Comparison of ENCODE assay signal across 17 mouse cellular contexts in genomic region chr16:52076652-52077051, GRCm38 (mm10). TPM values are rescaled to one million over a fixed set of nuclear protein-coding genes. Genes with fewer than 3 reads are reported as not detected.
DNase-seq lines count a peak whose midpoint lies in the region; ATAC-seq and TF ChIP-seq lines count a peak whose summit lies in the region.
"Had no signal": no experiment of that assay in that cellular context is flagged by ENCODE, and none has a peak within 500 bp of the region (broad histone marks: within the 10 kb centered on the region; RNA-seq: fewer than 3 reads in every experiment).

No protein-coding gene starts in this region.

- no peak overlapping the region for H3K4me3 ChIP-seq in midbrain, embryonic 15.5 days
- H3K4me3 ChIP-seq in midbrain, embryonic 11.5 days (ENCODE audit: low read depth, low read length) = no peak overlapping the region
- no peak overlapping the region for H3K4me3 ChIP-seq in cerebellum, adult 2 months (replicated peaks; ENCODE audit: insufficient read depth, low read depth, low read length)
- no peak overlapping the region for H3K4me3 ChIP-seq in forebrain, embryonic 15.5 days
- H3K4me3 ChIP-seq: embryonic facial prominence, embryonic 12.5 days; megakaryocyte, embryonic 14.5 days; myocyte had no signal

- WGBS in midbrain, embryonic 15.5 days = 68% methylated on average over 7 of the region's 7 CpGs
- 90% methylated on average over 7 of the region's 7 CpGs for WGBS in midbrain, embryonic 11.5 days
- 11% methylated on average over 7 of the region's 7 CpGs for WGBS in cerebellum, adult 2 months
- 35% methylated on average over 7 of the region's 7 CpGs for WGBS in forebrain, embryonic 15.5 days

- H3K4me1 ChIP-seq in midbrain, embryonic 15.5 days = peaks cover 9% of the 10 kb centered on the region; the same call in 1 of the 2 replicates
- peaks cover under 1% of the 10 kb centered on the region; the same call in 1 of the 2 replicates for H3K4me1 ChIP-seq in midbrain, embryonic 11.5 days (ENCODE audit: control insufficient read depth, insufficient read depth, low read length)
- H3K4me1 ChIP-seq in cerebellum, adult 2 months (ENCODE audit: control insufficient read depth, insufficient read depth, low read length) = peaks cover 5% of the 10 kb centered on the region
- H3K4me1 ChIP-seq in forebrain, embryonic 15.5 days = peaks cover 29% of the 10 kb centered on the region

- ATAC-seq in midbrain, embryonic 15.5 days (replicated peaks) = no peak
- no peak for ATAC-seq in midbrain, embryonic 11.5 days (ENCODE audit: low FRiP score)
- ATAC-seq in forebrain, embryonic 15.5 days (replicated peaks) = peak; percentile 76
- ATAC-seq: lung, postnatal 0 days; Patski had no signal

- TF ChIP-seq CTCF in cerebellum, adult 2 months (IDR thresholded peaks at IDR 0.05; ENCODE audit: borderline replicate concordance, insufficient read depth, low read depth, low read length) = no peak

- no peak overlapping the region for H3K9ac ChIP-seq in midbrain, embryonic 15.5 days
- H3K9ac ChIP-seq in midbrain, embryonic 11.5 days (ENCODE audit: low read length) = no peak overlapping the region
- H3K9ac ChIP-seq in forebrain, embryonic 15.5 days (replicated peaks) = no peak overlapping the region
- H3K9ac ChIP-seq: embryonic facial prominence, embryonic 12.5 days; liver, embryonic 14.5 days had no signal

- no peak overlapping the region for H3K4me2 ChIP-seq in midbrain, embryonic 15.5 days
- no peak overlapping the region for H3K4me2 ChIP-seq in midbrain, embryonic 11.5 days
- H3K4me2 ChIP-seq in forebrain, embryonic 15.5 days (replicated peaks) = no peak overlapping the region
- H3K4me2 ChIP-seq: embryonic facial prominence, embryonic 12.5 days had no signal

- H3K27ac ChIP-seq in midbrain, embryonic 15.5 days = peak overlapping the region; percentile 55
- no peak overlapping the region for H3K27ac ChIP-seq in midbrain, embryonic 11.5 days (ENCODE audit: low read depth, low read length)
- H3K27ac ChIP-seq in cerebellum, adult 2 months (ENCODE audit: insufficient read depth, low read length) = no peak overlapping the region
- 0 out of 2 replicates have a peak overlapping the region, but pooled peaks have one; percentile 31 for H3K27ac ChIP-seq in forebrain, embryonic 15.5 days (replicated peaks)
- H3K27ac ChIP-seq: embryonic facial prominence, embryonic 12.5 days; liver, embryonic 14.5 days had no signal

- no peaks in the 10 kb centered on the region for H3K36me3 ChIP-seq in midbrain, embryonic 15.5 days (replicated peaks)
- H3K36me3 ChIP-seq in midbrain, embryonic 11.5 days (ENCODE audit: control insufficient read depth, insufficient read depth, low read length) = no peaks in the 10 kb centered on the region
- no peaks in the 10 kb centered on the region for H3K36me3 ChIP-seq in forebrain, embryonic 15.5 days
- H3K36me3 ChIP-seq: embryonic facial prominence, embryonic 12.5 days had no signal

- no peaks in the 10 kb centered on the region for H3K9me3 ChIP-seq in midbrain, embryonic 15.5 days
- H3K9me3 ChIP-seq in midbrain, embryonic 11.5 days (ENCODE audit: control insufficient read depth, low read length) = no peaks in the 10 kb centered on the region
- H3K9me3 ChIP-seq in forebrain, embryonic 15.5 days = no peaks in the 10 kb centered on the region
- H3K9me3 ChIP-seq: embryonic facial prominence, embryonic 12.5 days; megakaryocyte, embryonic 14.5 days had no signal

- H3K27me3 ChIP-seq in midbrain, embryonic 15.5 days (replicated peaks) = no peaks in the 10 kb centered on the region
- no peaks in the 10 kb centered on the region for H3K27me3 ChIP-seq in midbrain, embryonic 11.5 days (ENCODE audit: control insufficient read depth, insufficient read depth, low read length)
- no peaks in the 10 kb centered on the region for H3K27me3 ChIP-seq in cerebellum, adult 2 months (ENCODE audit: control insufficient read depth, insufficient read depth, low read length)
- H3K27me3 ChIP-seq in forebrain, embryonic 15.5 days = no peaks in the 10 kb centered on the region
- H3K27me3 ChIP-seq: embryonic facial prominence, embryonic 12.5 days; megakaryocyte, embryonic 14.5 days; Patski had no signal

- DNase-seq in heart, adult 11 months = peak; percentile 84
- no peak for DNase-seq in heart, postnatal 4 days
- no peak for DNase-seq in midbrain, embryonic 11.5 days (ENCODE audit: low spot score, missing footprints)
- peak; percentile 76 to 86 for DNase-seq in cerebellum, adult 2 months
- no peak for DNase-seq in adrenal gland, postnatal 36 days
- DNase-seq in spleen, postnatal 36 days (ENCODE audit: low spot score in 2 of 2) = no peak
- DNase-seq: heart, adult 18-20 months; kidney, adult 18-20 months; right cerebral cortex, postnatal 25 days had no signal

- TF ChIP-seq POLR2A in cerebellum, adult 2 months (IDR thresholded peaks at IDR 0.05; ENCODE audit: borderline replicate concordance, insufficient read depth, low read length) = no peak

RNA-seq across cellular contexts. Expression of gene Cblb, which starts 45.6 kb away (rescaled TPM):
- total RNA-seq in heart, postnatal 4 days (2021) = 10 to 100 TPM; 15.4 to 17.2 TPM
- 12.4 and 14.5 TPM in 2 replicates for polyA plus RNA-seq in midbrain, embryonic 15.5 days (2015; fragmentation: Nextera tagmentation; extraction: Ambion mirVana)
- polyA plus RNA-seq in midbrain, embryonic 11.5 days (2014; fragmentation: Nextera tagmentation; extraction: Ambion mirVana) = 38.6 and 46.5 TPM in 2 replicates
- 14.2 and 15.5 TPM in 2 replicates for polyA plus RNA-seq in cerebellum, adult 2 months (2012; rRNA removed)
- polyA plus RNA-seq in forebrain, embryonic 15.5 days (2015; fragmentation: Nextera tagmentation; extraction: Ambion mirVana) = 19.0 TPM in 2 replicates
- 10 to 100 TPM; 28.3 to 59.7 TPM for total RNA-seq in adrenal gland, postnatal 36 days (2021)

Comparison
In these comparisons a context has a peak if more than half of its experiments do, and no peak if none do; other contexts are left out.
1. DNase-seq: peak in heart, adult 11 months (single experiment) and cerebellum, adult 2 months (2 of 2); none in heart, postnatal 4 days (single experiment), midbrain, embryonic 11.5 days (single experiment), adrenal gland, postnatal 36 days (0 of 2) and spleen, postnatal 36 days (0 of 2).
2. H3K27ac ChIP-seq: peak in midbrain, embryonic 15.5 days (single experiment) and forebrain, embryonic 15.5 days (single experiment); none in midbrain, embryonic 11.5 days (single experiment) and cerebellum, adult 2 months (single experiment).